Mouse (Mus musculus): ENCODE data around the gene Hunk. TPM values are rescaled to one million over a fixed set of nuclear protein-coding genes. Genes with fewer than 3 reads are reported as not detected.

Gene Hunk
- polyA plus RNA-seq, 1 experiment from 2014 or later = 22.8 TPM

- H3K9me3 ChIP-seq = no peaks in the 10 kb centered on the region
- H3K27ac ChIP-seq = peak overlapping the region; percentile 72
- DNase-seq (ENCODE audit: low spot score) = peak; percentile 88
- H3K27me3 ChIP-seq (ENCODE audit: insufficient read depth, poor library complexity, severe bottlenecking) = peaks cover 9% of the 10 kb centered on the region; the same call in 1 of the 2 replicates
- no peak overlapping the region for H3K4me3 ChIP-seq
- no peaks in the 10 kb centered on the region for H3K36me3 ChIP-seq
- peaks cover 28% of the 10 kb centered on the region for H3K4me1 ChIP-seq
- 77% methylated on average over 18 of the region's 18 CpGs for WGBS
Observed at GRCm38 (mm10) chr16:90523894-90524293, 138.1 kb downstream of the Hunk start.

DNA sequence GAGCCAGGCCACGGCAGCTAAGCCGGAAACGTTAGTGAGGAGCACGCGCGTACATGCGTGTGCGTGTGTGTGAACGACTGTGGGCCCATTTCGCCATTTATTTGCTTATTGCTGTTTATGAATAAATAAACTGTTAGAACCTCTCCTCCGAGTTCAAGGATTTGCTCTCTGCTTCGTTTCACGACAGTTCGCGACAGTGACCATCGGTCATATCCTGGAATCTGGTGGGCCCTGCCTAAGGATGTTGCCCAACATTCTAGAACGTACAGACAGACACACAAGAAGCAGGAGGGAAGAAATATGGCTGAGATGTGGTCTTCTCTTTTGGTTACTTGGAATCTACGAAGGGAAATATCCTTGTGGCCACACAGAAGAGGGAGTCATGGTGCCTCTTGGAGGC is 138.6 kb downstream of the Hunk start:
- Histone ChIP-seq H3K4me1 (peaks cover 27% of the 10 kb centered on the region), H3K27me3 (ENCODE audit: insufficient read depth, poor library complexity, severe bottlenecking) (peaks cover 9% of the 10 kb centered on the region; the same call in 1 of the 2 replicates), H3K9me3 (no peaks in the 10 kb centered on the region), H3K4me3 (no peak overlapping the region), H3K36me3 (no peaks in the 10 kb centered on the region), H3K27ac (0 out of 2 replicates have a peak overlapping the region, but pooled peaks have one; percentile 23)
- DNase-seq (ENCODE audit: low spot score) = no peak
- WGBS = 94% methylated on average over 18 of the region's 18 CpGs

- no peak for DNase-seq (ENCODE audit: low spot score)
- Histone ChIP-seq H3K27ac (0 out of 2 replicates have a peak overlapping the region, but pooled peaks have one; percentile 6), H3K4me1 (0 out of 2 replicates have a peak, but pooled peaks cover 4% of the 10 kb centered on the region), H3K4me3 (no peak overlapping the region), H3K27me3 (ENCODE audit: insufficient read depth, poor library complexity, severe bottlenecking) (no peaks in the 10 kb centered on the region), H3K9me3 (no peaks in the 10 kb centered on the region), H3K36me3 (no peaks in the 10 kb centered on the region)
- WGBS = 76% methylated on average over 10 of the region's 10 CpGs
Observed at GRCm38 (mm10) chr16:90533119-90533673, 147.4 kb downstream of the Hunk start.

- WGBS = 67% methylated on average over 8 of the region's 8 CpGs
- Histone ChIP-seq H3K4me3 (no peak overlapping the region), H3K36me3 (no peaks in the 10 kb centered on the region), H3K27ac (no peak overlapping the region), H3K9me3 (no peaks in the 10 kb centered on the region), H3K27me3 (ENCODE audit: insufficient read depth, poor library complexity, severe bottlenecking) (no peaks in the 10 kb centered on the region), H3K4me1 (0 out of 2 replicates have a peak, but pooled peaks cover 4% of the 10 kb centered on the region)
- DNase-seq (ENCODE audit: low spot score) = no peak
Observed at GRCm38 (mm10) chr16:90534591-90534990, 148.8 kb downstream of the Hunk start.

- WGBS = 82% methylated on average over 5 of the region's 5 CpGs
Observed at GRCm38 (mm10) chr16:90538926-90539325, 153.1 kb downstream of the Hunk start.

DNA sequence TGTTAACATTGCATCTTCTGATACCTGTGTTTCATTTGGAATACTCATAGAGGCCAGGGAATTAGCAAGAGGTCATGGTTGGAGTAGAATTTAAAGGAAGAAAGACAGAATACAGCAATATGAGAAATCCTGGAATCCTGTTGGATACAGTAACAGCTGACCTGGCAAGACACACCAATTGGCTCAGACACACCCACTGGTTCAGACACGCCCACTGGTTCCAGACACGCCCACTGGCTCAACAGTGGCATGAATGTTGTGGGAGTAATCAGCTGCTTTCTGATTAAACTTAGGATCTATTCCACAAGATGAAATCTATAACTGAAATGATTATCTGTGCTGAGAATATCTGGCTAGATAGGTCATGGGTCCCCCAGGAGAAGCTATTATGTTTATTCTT is 155.4 kb downstream of the Hunk start:
- Histone ChIP-seq H3K9me3 (no peaks in the 10 kb centered on the region), H3K27me3 (ENCODE audit: insufficient read depth, poor library complexity, severe bottlenecking) (no peaks in the 10 kb centered on the region; the same call in 1 of the 2 replicates), H3K4me1 (peaks cover 22% of the 10 kb centered on the region), H3K36me3 (no peaks in the 10 kb centered on the region), H3K27ac (no peak overlapping the region), H3K4me3 (no peak overlapping the region)
- 88% methylated on average over 2 of the region's 2 CpGs for WGBS
- no peak for DNase-seq (ENCODE audit: low spot score)

More at GRCm38 (mm10) chr16:90538926-90539325, 153.1 kb downstream of the Hunk start:
- no peaks in the 10 kb centered on the region for H3K9me3 ChIP-seq
- no peaks in the 10 kb centered on the region for H3K36me3 ChIP-seq
- DNase-seq (ENCODE audit: low spot score) = no peak
- H3K4me1 ChIP-seq = peaks cover 9% of the 10 kb centered on the region
- no peak overlapping the region for H3K4me3 ChIP-seq
- H3K27ac ChIP-seq = no peak overlapping the region
- no peaks in the 10 kb centered on the region; the same call in 1 of the 2 replicates for H3K27me3 ChIP-seq (ENCODE audit: insufficient read depth, poor library complexity, severe bottlenecking)

- no peak overlapping the region for H3K27ac ChIP-seq
- no peaks in the 10 kb centered on the region for H3K9me3 ChIP-seq
- WGBS = 50% methylated on average over 10 of the region's 10 CpGs
- H3K36me3 ChIP-seq = no peaks in the 10 kb centered on the region
- no peaks in the 10 kb centered on the region; the same call in 1 of the 2 replicates for H3K27me3 ChIP-seq (ENCODE audit: insufficient read depth, poor library complexity, severe bottlenecking)
- DNase-seq (ENCODE audit: low spot score) = no peak
- H3K4me1 ChIP-seq = peaks cover 22% of the 10 kb centered on the region
- no peak overlapping the region for H3K4me3 ChIP-seq
Observed at GRCm38 (mm10) chr16:90542383-90542782, 156.6 kb downstream of the Hunk start.

GRCm38 (mm10) chr16:90544175-90544574 is 158.4 kb downstream of the Hunk start:
- H3K27ac ChIP-seq = no peak overlapping the region
- no peaks in the 10 kb centered on the region for H3K36me3 ChIP-seq
- no peak overlapping the region for H3K4me3 ChIP-seq
- H3K4me1 ChIP-seq = peaks cover 22% of the 10 kb centered on the region
- no peaks in the 10 kb centered on the region for H3K9me3 ChIP-seq
- no peaks in the 10 kb centered on the region; the same call in 1 of the 2 replicates for H3K27me3 ChIP-seq (ENCODE audit: insufficient read depth, poor library complexity, severe bottlenecking)
- WGBS = 53% methylated on average over 9 of the region's 9 CpGs
- no peak for DNase-seq (ENCODE audit: low spot score)

DNA sequence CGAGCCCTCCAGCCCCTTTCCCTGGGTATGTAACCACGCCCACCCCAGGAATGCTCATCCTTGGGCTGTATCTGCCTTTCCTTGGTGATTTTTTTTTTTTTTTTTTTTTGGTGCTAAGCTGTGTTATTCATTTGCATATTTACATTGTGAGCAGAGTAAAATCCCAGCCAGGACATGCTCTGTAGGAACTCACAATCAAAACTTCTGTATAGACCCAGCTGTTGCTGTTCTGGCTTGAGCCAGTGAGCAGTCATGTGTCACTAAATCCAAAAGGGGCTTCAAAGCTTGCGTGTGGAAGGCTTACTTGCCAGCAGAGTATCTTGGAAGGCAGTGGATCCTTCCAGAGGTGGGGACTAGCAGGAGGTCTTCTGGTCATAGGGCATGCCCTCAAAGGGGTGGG is 159.7 kb downstream of the Hunk start:
- Histone ChIP-seq H3K9me3 (no peaks in the 10 kb centered on the region), H3K4me1 (peaks cover 26% of the 10 kb centered on the region), H3K27ac (no peak overlapping the region), H3K4me3 (no peak overlapping the region), H3K36me3 (no peaks in the 10 kb centered on the region), H3K27me3 (ENCODE audit: insufficient read depth, poor library complexity, severe bottlenecking) (no peaks in the 10 kb centered on the region; the same call in 1 of the 2 replicates)
- WGBS = 42% methylated on average over 3 of the region's 3 CpGs
- no peak for DNase-seq (ENCODE audit: low spot score)

- Histone ChIP-seq H3K4me3 (no peak overlapping the region), H3K36me3 (no peaks in the 10 kb centered on the region), H3K27ac (no peak overlapping the region), H3K27me3 (ENCODE audit: insufficient read depth, poor library complexity, severe bottlenecking) (no peaks in the 10 kb centered on the region; the same call in 1 of the 2 replicates), H3K9me3 (no peaks in the 10 kb centered on the region), H3K4me1 (peaks cover 26% of the 10 kb centered on the region)
- no peak for DNase-seq (ENCODE audit: low spot score)
- 83% methylated on average over 3 of the region's 3 CpGs for WGBS
Observed at GRCm38 (mm10) chr16:90546591-90546990, 160.8 kb downstream of the Hunk start.

DNA sequence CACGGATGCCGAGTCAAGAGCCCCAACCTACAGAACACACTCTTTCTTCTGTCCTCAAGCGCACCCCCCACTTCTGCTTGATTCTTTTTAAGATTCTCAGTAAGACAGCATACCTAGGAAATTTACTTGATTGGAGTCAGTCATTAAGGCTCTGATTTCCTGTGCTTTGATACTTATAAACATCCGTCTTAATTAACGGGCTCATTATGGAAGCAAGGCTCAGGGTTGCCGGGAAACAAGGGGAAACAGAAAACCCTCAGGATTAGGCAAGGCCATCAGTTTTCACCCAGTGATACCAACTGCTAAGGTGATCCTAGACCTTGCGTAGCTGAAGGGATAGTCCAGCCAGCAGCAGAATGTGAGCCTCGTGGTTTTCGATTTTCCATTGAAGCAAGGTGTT is 162.2 kb downstream of the Hunk start:
- WGBS = 81% methylated on average over 9 of the region's 9 CpGs
- Histone ChIP-seq H3K4me1 (peaks cover 18% of the 10 kb centered on the region), H3K27ac (no peak overlapping the region), H3K27me3 (ENCODE audit: insufficient read depth, poor library complexity, severe bottlenecking) (no peaks in the 10 kb centered on the region; the same call in 1 of the 2 replicates), H3K9me3 (no peaks in the 10 kb centered on the region), H3K36me3 (no peaks in the 10 kb centered on the region), H3K4me3 (no peak overlapping the region)
- no peak for DNase-seq (ENCODE audit: low spot score)

All from heart, embryonic 10.5 days (tissue).